In the genomic region with DNA sequence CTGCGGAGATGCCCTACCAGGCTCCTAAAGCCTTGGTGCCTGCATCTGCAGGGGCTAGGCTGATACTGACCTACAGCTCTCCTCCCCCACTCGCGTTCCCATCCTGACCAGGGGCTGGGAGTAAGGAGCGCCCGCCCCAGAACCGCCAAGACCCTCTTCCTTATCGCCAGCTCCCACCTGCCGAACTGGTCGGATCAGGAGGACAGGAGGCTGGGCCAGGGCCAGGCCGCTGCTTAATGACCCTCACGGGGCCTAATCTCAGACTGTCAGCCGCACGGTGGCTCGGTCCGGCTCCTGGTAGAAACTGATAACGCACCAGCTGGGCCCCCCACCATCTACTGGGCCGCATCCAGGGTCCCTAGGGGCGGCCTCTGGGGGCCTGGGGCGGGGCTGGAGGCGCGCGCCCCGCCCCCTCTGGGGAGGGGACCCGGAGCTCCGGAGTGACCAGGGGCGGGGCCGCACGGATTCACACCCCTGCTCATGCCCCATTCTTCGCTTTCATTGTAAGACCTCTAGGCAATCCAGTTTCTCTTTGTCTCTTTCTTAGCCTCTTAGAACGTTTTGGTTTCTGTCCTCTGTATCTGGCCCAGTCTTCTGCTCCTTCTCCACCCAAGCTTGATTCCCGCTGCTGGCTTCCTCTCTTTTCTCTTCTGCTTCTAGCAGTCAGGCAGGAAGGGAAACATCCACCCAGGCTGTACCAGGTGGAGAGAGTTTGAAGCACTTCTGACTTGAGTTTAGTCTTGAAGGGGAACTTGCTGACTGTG, we compare ENCODE assay signal across 8 mouse cellular contexts. TPM values are rescaled to one million over a fixed set of nuclear protein-coding genes. Genes with fewer than 3 reads are reported as not detected.
DNase-seq lines count a peak whose midpoint lies in the region; ATAC-seq lines count a peak whose summit lies in the region.

No protein-coding gene starts in this region.

- no peak overlapping the region for H3K27ac ChIP-seq in forebrain, embryonic 14.5 days (ENCODE audit: low read depth, low read length)
- peak overlapping the region; percentile 86 for H3K27ac ChIP-seq in intestine, embryonic 15.5 days
- peak overlapping the region; percentile 96 for H3K27ac ChIP-seq in liver, embryonic 16.5 days (ENCODE audit: low read length)
- no peak overlapping the region for H3K27ac ChIP-seq in neural tube, embryonic 12.5 days

- ATAC-seq in forebrain, embryonic 14.5 days, result peak; percentile 51
- ATAC-seq in intestine, embryonic 15.5 days, result peak; percentile 89
- peak; percentile 94 for ATAC-seq in liver, embryonic 16.5 days (ENCODE audit: low read depth)
- ATAC-seq in neural tube, embryonic 12.5 days (ENCODE audit: low FRiP score, low read depth), result peak; percentile 68

- H3K27me3 ChIP-seq in forebrain, embryonic 14.5 days (replicated peaks; ENCODE audit: control insufficient read depth, insufficient read depth, low read length), result peaks cover 21% of the 10 kb centered on the region
- peaks cover 10% of the 10 kb centered on the region; the same call in 1 of the 2 replicates for H3K27me3 ChIP-seq in intestine, embryonic 15.5 days (replicated peaks)
- no peaks in the 10 kb centered on the region for H3K27me3 ChIP-seq in liver, embryonic 16.5 days (ENCODE audit: control insufficient read depth, insufficient read depth, low read depth, low read length)
- H3K27me3 ChIP-seq in neural tube, embryonic 12.5 days (replicated peaks), result peaks cover 43% of the 10 kb centered on the region

- peak overlapping the region; percentile 33 for H3K4me3 ChIP-seq in forebrain, embryonic 14.5 days (ENCODE audit: low read depth, low read length)
- H3K4me3 ChIP-seq in intestine, embryonic 15.5 days (replicated peaks), result peak overlapping the region; percentile 43
- peak overlapping the region; percentile 51 for H3K4me3 ChIP-seq in liver, embryonic 16.5 days (ENCODE audit: low read depth, low read length)
- H3K4me3 ChIP-seq in neural tube, embryonic 12.5 days, result peak overlapping the region; percentile 38

- H3K4me1 ChIP-seq in forebrain, embryonic 14.5 days (ENCODE audit: control insufficient read depth, insufficient read depth, low read length), result peaks cover 4% of the 10 kb centered on the region; the same call in 1 of the 2 replicates
- H3K4me1 ChIP-seq in intestine, embryonic 15.5 days (replicated peaks), result peaks cover 13% of the 10 kb centered on the region; the same call in 1 of the 2 replicates
- peaks cover 62% of the 10 kb centered on the region for H3K4me1 ChIP-seq in liver, embryonic 16.5 days (ENCODE audit: control insufficient read depth, low read depth, low read length)
- H3K4me1 ChIP-seq in neural tube, embryonic 12.5 days, result peaks cover 7% of the 10 kb centered on the region

- WGBS in forebrain, embryonic 14.5 days, result 3% methylated on average over 29 of the region's 31 CpGs
- under 1% methylated on average over 31 of the region's 31 CpGs for WGBS in intestine, embryonic 15.5 days
- under 1% methylated on average over 31 of the region's 31 CpGs for WGBS in liver, embryonic 16.5 days (ENCODE audit: insufficient replicate concordance)
- under 1% methylated on average over 31 of the region's 31 CpGs for WGBS in neural tube, embryonic 12.5 days

- no peaks in the 10 kb centered on the region for H3K9me3 ChIP-seq in forebrain, embryonic 14.5 days (replicated peaks; ENCODE audit: control insufficient read depth, low read length)
- no peaks in the 10 kb centered on the region for H3K9me3 ChIP-seq in intestine, embryonic 15.5 days
- no peaks in the 10 kb centered on the region for H3K9me3 ChIP-seq in liver, embryonic 16.5 days (replicated peaks; ENCODE audit: control insufficient read depth, low read length)
- H3K9me3 ChIP-seq in neural tube, embryonic 12.5 days, result no peaks in the 10 kb centered on the region

- no peaks in the 10 kb centered on the region for H3K36me3 ChIP-seq in forebrain, embryonic 14.5 days (ENCODE audit: control insufficient read depth, insufficient read depth, low read length)
- H3K36me3 ChIP-seq in intestine, embryonic 15.5 days, result no peaks in the 10 kb centered on the region
- no peaks in the 10 kb centered on the region for H3K36me3 ChIP-seq in liver, embryonic 16.5 days (ENCODE audit: control insufficient read depth, insufficient read depth)
- no peaks in the 10 kb centered on the region for H3K36me3 ChIP-seq in neural tube, embryonic 12.5 days

- peak; percentile 25 to 28 for DNase-seq in adrenal gland, adult 18-20 months (ENCODE audit: low spot score in 2 of 2)
- no peak for DNase-seq in adrenal gland, postnatal 4 days (ENCODE audit: low spot score in 2 of 2)
- DNase-seq in adrenal gland, postnatal 25 days, result peak; percentile 39
- no peak for DNase-seq in forebrain, embryonic 14.5 days (ENCODE audit: low spot score)
- DNase-seq in left cerebral cortex, adult 9 months (ENCODE audit: low spot score in 2 of 2), result no peak

- peak overlapping the region; percentile 65 for H3K9ac ChIP-seq in forebrain, embryonic 14.5 days (ENCODE audit: low read length)
- H3K9ac ChIP-seq in intestine, embryonic 15.5 days, result peak overlapping the region; percentile 41
- peak overlapping the region; percentile 77 for H3K9ac ChIP-seq in liver, embryonic 16.5 days (ENCODE audit: low read depth, low read length)
- peak overlapping the region; percentile 66 for H3K9ac ChIP-seq in neural tube, embryonic 12.5 days

- peak overlapping the region; percentile 69 for H3K4me2 ChIP-seq in forebrain, embryonic 14.5 days (ENCODE audit: low read length)
- peak overlapping the region; percentile 92 for H3K4me2 ChIP-seq in intestine, embryonic 15.5 days (replicated peaks)
- H3K4me2 ChIP-seq in liver, embryonic 16.5 days (ENCODE audit: low read depth, low read length), result peak overlapping the region; percentile 78
- peak overlapping the region; percentile 87 for H3K4me2 ChIP-seq in neural tube, embryonic 12.5 days (replicated peaks)

RNA-seq across cellular contexts. Expression of a gene that starts 7.3 kb away (rescaled TPM):
- 1 to 10 TPM in 1 of 2 experiments, under 1 TPM in 1; 0.99 to 1.0 TPM for total RNA-seq in adrenal gland, adult 18-20 months (2021)
- total RNA-seq in adrenal gland, postnatal 4 days (2021), result 10 to 100 TPM in 1 of 2 experiments, 1 to 10 TPM in 1; 3.2 to 46.4 TPM
- total RNA-seq in adrenal gland, postnatal 25 days (2021), result 0.58 TPM in 1 of 2 replicates, not detected in the other
- polyA plus RNA-seq in forebrain, embryonic 14.5 days (2014; fragmentation: Nextera tagmentation; extraction: Ambion mirVana), result 0.65 and 0.70 TPM in 2 replicates
- 133 and 159 TPM in 2 replicates for polyA plus RNA-seq in intestine, embryonic 15.5 days (2015; fragmentation: Nextera tagmentation; extraction: Ambion mirVana)
- polyA plus RNA-seq in liver, embryonic 16.5 days (2015; fragmentation: Nextera tagmentation; extraction: Ambion mirVana), result 25.1 and 28.2 TPM in 2 replicates
- polyA plus RNA-seq in neural tube, embryonic 12.5 days (2016; fragmentation: Nextera tagmentation; extraction: Ambion mirVana), result 8.0 and 9.5 TPM in 2 replicates

RNA-seq across cellular contexts. Expression of a gene that starts 38.2 kb away (rescaled TPM):
- total RNA-seq in adrenal gland, adult 18-20 months (2021), result not detected
- under 1 TPM; 0.23 to 0.28 TPM for total RNA-seq in adrenal gland, postnatal 4 days (2021)
- not detected in 2 replicates for total RNA-seq in adrenal gland, postnatal 25 days (2021)
- 2.5 and 4.0 TPM in 2 replicates for polyA plus RNA-seq in forebrain, embryonic 14.5 days (2014; fragmentation: Nextera tagmentation; extraction: Ambion mirVana)
- 0.25 and 0.34 TPM in 2 replicates for polyA plus RNA-seq in intestine, embryonic 15.5 days (2015; fragmentation: Nextera tagmentation; extraction: Ambion mirVana)
- polyA plus RNA-seq in liver, embryonic 16.5 days (2015; fragmentation: Nextera tagmentation; extraction: Ambion mirVana), result 0.04 and 0.05 TPM in 2 replicates
- 2.3 and 3.2 TPM in 2 replicates for polyA plus RNA-seq in neural tube, embryonic 12.5 days (2016; fragmentation: Nextera tagmentation; extraction: Ambion mirVana)

RNA-seq across cellular contexts. Expression of a gene that starts 39.6 kb away (rescaled TPM):
- total RNA-seq in adrenal gland, adult 18-20 months (2021), result 1 to 10 TPM; 2.5 TPM
- 10 to 100 TPM in 1 of 2 experiments, 1 to 10 TPM in 1; 6.3 to 11.3 TPM for total RNA-seq in adrenal gland, postnatal 4 days (2021)
- total RNA-seq in adrenal gland, postnatal 25 days (2021), result 2.9 and 3.5 TPM in 2 replicates
- polyA plus RNA-seq in forebrain, embryonic 14.5 days (2014; fragmentation: Nextera tagmentation; extraction: Ambion mirVana), result 1.0 and 1.1 TPM in 2 replicates
- 0.78 and 0.98 TPM in 2 replicates for polyA plus RNA-seq in intestine, embryonic 15.5 days (2015; fragmentation: Nextera tagmentation; extraction: Ambion mirVana)
- 17.1 and 17.8 TPM in 2 replicates for polyA plus RNA-seq in liver, embryonic 16.5 days (2015; fragmentation: Nextera tagmentation; extraction: Ambion mirVana)
- 3.0 and 3.3 TPM in 2 replicates for polyA plus RNA-seq in neural tube, embryonic 12.5 days (2016; fragmentation: Nextera tagmentation; extraction: Ambion mirVana)

Comparison
In these comparisons a context has a peak if more than half of its experiments do, and no peak if none do; other contexts are left out.
1. DNase-seq: peak in adrenal gland, adult 18-20 months (2 of 2) and adrenal gland, postnatal 25 days (single experiment); none in adrenal gland, postnatal 4 days (0 of 2), forebrain, embryonic 14.5 days (single experiment) and left cerebral cortex, adult 9 months (0 of 2).
2. H3K27ac ChIP-seq: peak in intestine, embryonic 15.5 days (single experiment) and liver, embryonic 16.5 days (single experiment); none in forebrain, embryonic 14.5 days (single experiment) and neural tube, embryonic 12.5 days (single experiment).
3. Peak in every context shown above with its lines, with median percentiles within 50 percentile points of each other: ATAC-seq, H3K4me2 ChIP-seq, H3K4me3 ChIP-seq and H3K9ac ChIP-seq.